Comparison of ENCODE assay signal across 10 mouse cellular contexts in the genomic region with DNA sequence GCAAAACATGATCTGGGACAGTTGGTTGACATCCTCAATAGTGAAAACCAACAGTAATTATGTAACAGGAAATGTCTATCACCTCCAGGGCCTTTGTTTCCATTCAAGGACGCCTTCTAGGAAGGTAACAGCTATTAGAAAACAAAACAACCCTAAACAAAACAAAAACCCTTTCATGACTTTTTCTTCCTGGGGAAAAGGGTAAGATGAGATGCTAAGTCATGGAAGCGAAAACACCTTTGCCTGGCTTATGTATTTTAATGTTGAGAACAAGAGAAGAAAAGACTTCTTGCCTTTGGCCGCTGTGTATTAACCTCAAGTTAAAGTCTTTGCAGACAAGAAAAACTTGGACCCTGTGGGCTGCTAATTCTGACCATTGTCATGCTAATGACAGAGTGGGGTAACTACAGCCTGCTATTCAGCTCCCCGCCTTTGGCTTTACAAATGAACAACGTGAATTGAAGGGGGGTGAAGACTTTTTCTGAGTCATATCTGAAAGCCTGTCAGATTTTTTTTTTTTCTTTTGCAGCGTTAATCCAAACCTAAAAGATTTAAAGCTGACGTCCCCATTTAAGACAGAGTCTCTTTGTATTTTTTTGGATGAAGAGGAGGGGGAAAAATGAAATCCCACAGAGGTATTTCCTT. TPM values are rescaled to one million over a fixed set of nuclear protein-coding genes. Genes with fewer than 3 reads are reported as not detected.
DNase-seq lines count a peak whose midpoint lies in the region; ATAC-seq and TF ChIP-seq lines count a peak whose summit lies in the region.
"Had no signal": no experiment of that assay in that cellular context is flagged by ENCODE, and none has a peak within 500 bp of the region (broad histone marks: within the 10 kb centered on the region; RNA-seq: fewer than 3 reads in every experiment).

No protein-coding gene starts in this region.

- H3K4me1 ChIP-seq in ES-E14 (ENCODE audit: control insufficient read depth in 2 of 2, insufficient read depth in 2 of 2, low read length in 2 of 2, poor library complexity in 1 of 2), result peaks cover 4 to 5% of the 10 kb centered on the region in 2 experiments; a peak in 3 of 4 replicates
- peaks cover 20% of the 10 kb centered on the region for H3K4me1 ChIP-seq in forebrain, embryonic 13.5 days
- H3K4me1 ChIP-seq in midbrain, embryonic 11.5 days (ENCODE audit: control insufficient read depth, insufficient read depth, low read length), result peaks cover 16% of the 10 kb centered on the region
- H3K4me1 ChIP-seq in liver, embryonic 12.5 days, result peaks cover 7% of the 10 kb centered on the region

- ATAC-seq in forebrain, embryonic 13.5 days, result peak; percentile 59
- peak; percentile 84 for ATAC-seq in midbrain, embryonic 11.5 days (ENCODE audit: low FRiP score)
- no peak for ATAC-seq in liver, embryonic 12.5 days
- ATAC-seq: Patski had no signal

- H3K4me3 ChIP-seq in ES-E14 (ENCODE audit: insufficient read depth in 1 of 2, low read depth in 1 of 2, low read length in 2 of 2, poor library complexity in 1 of 2, severe bottlenecking in 1 of 2), result peak overlapping the region; percentile 20 to 33; a peak in 2 of 4 replicates
- no peak overlapping the region for H3K4me3 ChIP-seq in forebrain, embryonic 13.5 days
- H3K4me3 ChIP-seq in midbrain, embryonic 11.5 days (ENCODE audit: low read depth, low read length), result no peak overlapping the region
- H3K4me3 ChIP-seq in liver, embryonic 12.5 days, result no peak overlapping the region

- intact Hi-C loops in heart, postnatal 14 days (cut with DNase I), result no loop called here

- no peaks in the 10 kb centered on the region for H3K9me3 ChIP-seq in ES-E14 (ENCODE audit: control insufficient read depth, insufficient read depth, low read depth, low read length)
- H3K9me3 ChIP-seq in forebrain, embryonic 13.5 days (replicated peaks), result no peaks in the 10 kb centered on the region
- no peaks in the 10 kb centered on the region for H3K9me3 ChIP-seq in midbrain, embryonic 11.5 days (ENCODE audit: control insufficient read depth, low read length)
- H3K9me3 ChIP-seq in liver, embryonic 12.5 days (replicated peaks), result no peaks in the 10 kb centered on the region

- H3K4me2 ChIP-seq in forebrain, embryonic 13.5 days, result peak overlapping the region; percentile 49
- peak overlapping the region; percentile 34 for H3K4me2 ChIP-seq in midbrain, embryonic 11.5 days
- no peak overlapping the region for H3K4me2 ChIP-seq in liver, embryonic 12.5 days

- in situ Hi-C loops in ES-E14 (cut with MboI; ENCODE audit: low sequenced_read_pairs in 2 of 2, unreplicated experiment in 2 of 2), result no loop called here

- WGBS in forebrain, embryonic 13.5 days, result 3% methylated on average over 7 of the region's 7 CpGs
- 5% methylated on average over 7 of the region's 7 CpGs for WGBS in midbrain, embryonic 11.5 days
- WGBS in liver, embryonic 12.5 days (ENCODE audit: insufficient replicate concordance), result 49% methylated on average over 7 of the region's 7 CpGs

- H3K9ac ChIP-seq in ES-E14 (ENCODE audit: insufficient read depth, low read depth, low read length, poor library complexity, severe bottlenecking), result no peak overlapping the region
- peak overlapping the region; percentile 21; the same call in 1 of the 2 replicates for H3K9ac ChIP-seq in forebrain, embryonic 13.5 days
- no peak overlapping the region for H3K9ac ChIP-seq in midbrain, embryonic 11.5 days (ENCODE audit: low read length)
- no peak overlapping the region for H3K9ac ChIP-seq in liver, embryonic 12.5 days

- H3K36me3 ChIP-seq in ES-E14 (ENCODE audit: control insufficient read depth, insufficient read depth, low read length, poor library complexity, severe bottlenecking), result no peaks in the 10 kb centered on the region
- peaks cover 11% of the 10 kb centered on the region; the same call in 1 of the 2 replicates for H3K36me3 ChIP-seq in forebrain, embryonic 13.5 days (ENCODE audit: poor library complexity, severe bottlenecking)
- no peaks in the 10 kb centered on the region for H3K36me3 ChIP-seq in midbrain, embryonic 11.5 days (ENCODE audit: control insufficient read depth, insufficient read depth, low read length)
- H3K36me3 ChIP-seq in liver, embryonic 12.5 days, result peaks cover 61% of the 10 kb centered on the region

- peak overlapping the region; percentile 86; the same call in 1 of the 2 replicates for H3K27ac ChIP-seq in ES-E14 (ENCODE audit: insufficient read depth, low read depth, low read length, poor library complexity, severe bottlenecking)
- H3K27ac ChIP-seq in forebrain, embryonic 13.5 days, result peak overlapping the region; percentile 54; the same call in 1 of the 2 replicates
- peak overlapping the region; percentile 80; the same call in 1 of the 2 replicates for H3K27ac ChIP-seq in midbrain, embryonic 11.5 days (ENCODE audit: low read depth, low read length)
- no peak overlapping the region for H3K27ac ChIP-seq in liver, embryonic 12.5 days

- H3K27me3 ChIP-seq in forebrain, embryonic 13.5 days, result no peaks in the 10 kb centered on the region; the same call in 1 of the 2 replicates
- peaks cover 56% of the 10 kb centered on the region for H3K27me3 ChIP-seq in midbrain, embryonic 11.5 days (ENCODE audit: control insufficient read depth, insufficient read depth, low read length)
- H3K27me3 ChIP-seq in liver, embryonic 12.5 days (replicated peaks), result no peaks in the 10 kb centered on the region
- H3K27me3 ChIP-seq: Patski had no signal

- DNase-seq in heart, adult 11 months, result peak; percentile 28
- DNase-seq in heart, postnatal 14 days, result no peak
- peak; percentile 61 for DNase-seq in ES-E14 (ENCODE audit: low read depth, low spot score)
- DNase-seq in midbrain, embryonic 11.5 days (ENCODE audit: low spot score, missing footprints), result peak; percentile 89
- no peak for DNase-seq in adrenal gland, adult (ENCODE audit: inconsistent age in 2 of 2, low spot score in 1 of 2)
- DNase-seq in cerebellum, postnatal 25 days, result no peak
- DNase-seq: gastrocnemius, postnatal 14 days had no signal

TF ChIP-seq in ES-E14, 5 proteins besides CTCF, POLR2A, EP300 and RAD21:
- TF ChIP-seq CHD2 (IDR thresholded peaks at IDR 0.05; ENCODE audit: low read depth, low read length) (0 out of 2 replicates have a peak, but pooled peaks have one; percentile 40), ZC3H11A (IDR thresholded peaks at IDR 0.05; ENCODE audit: borderline replicate concordance, low read depth, low read length) (no peak), ZNF384 (IDR thresholded peaks at IDR 0.05; ENCODE audit: low read depth, low read length) (peak; percentile 80), MAFK (IDR thresholded peaks at IDR 0.05; ENCODE audit: insufficient read depth, low read depth, low read length) (peak; percentile 52; the same call in 1 of the 2 replicates), HCFC1 (IDR thresholded peaks at IDR 0.05; ENCODE audit: borderline replicate concordance, insufficient read depth, low read length) (no peak)
TF ChIP-seq in ES-E14: peak in this region for 3.

RNA-seq across cellular contexts. Expression of a gene that starts 25.6 kb away (rescaled TPM):
- total RNA-seq in heart, postnatal 14 days (2021), result under 1 TPM; 0.83 to 0.86 TPM
- 0.58 and 0.76 TPM in 2 replicates for total RNA-seq in ES-E14 (2012; rRNA removed)
- 0.39 and 0.67 TPM in 2 replicates for polyA plus RNA-seq in forebrain, embryonic 13.5 days (2015; fragmentation: Nextera tagmentation; extraction: Ambion mirVana)
- polyA plus RNA-seq in midbrain, embryonic 11.5 days (2014; fragmentation: Nextera tagmentation; extraction: Ambion mirVana), result 22.5 and 23.1 TPM in 2 replicates
- polyA plus RNA-seq in liver, embryonic 12.5 days (2016; fragmentation: Nextera tagmentation; extraction: Ambion mirVana), result 5.7 and 7.5 TPM in 2 replicates
- polyA plus RNA-seq: Patski had no signal

Comparison
In these comparisons a context has a peak if more than half of its experiments do, and no peak if none do; other contexts are left out.
1. DNase-seq: peak in heart, adult 11 months (single experiment), ES-E14 (single experiment) and midbrain, embryonic 11.5 days (single experiment); none in heart, postnatal 14 days (0 of 2), adrenal gland, adult (0 of 2) and cerebellum, postnatal 25 days (0 of 2).
2. H3K4me3 ChIP-seq: peak in ES-E14 (2 of 2); none in forebrain, embryonic 13.5 days (single experiment), midbrain, embryonic 11.5 days (single experiment) and liver, embryonic 12.5 days (single experiment).